Mouse (Mus musculus): Measurements from ENCODE around the gene Clca3a1. TPM values are rescaled to one million over a fixed set of nuclear protein-coding genes. Genes with fewer than 3 reads are reported as not detected.

The Clca3a1 gene
- polyA plus RNA-seq, 1 experiment from 2014 or later: 0.11 TPM

GRCm38 (mm10) chr3:144714606-144715005 lies 46.2 kb downstream of the Clca3a1 start:
- no peak for ATAC-seq (ENCODE audit: insufficient number of reproducible peaks, low FRiP score, low TSS enrichment, low read depth)
- H3K4me3 ChIP-seq (ENCODE audit: low read depth, low read length): no peak overlapping the region
- no peak for DNase-seq (ENCODE audit: low spot score)
- no peak overlapping the region for H3K9ac ChIP-seq (ENCODE audit: low read length)
- 0 out of 2 replicates have a peak, but pooled peaks cover 8% of the 10 kb centered on the region for H3K36me3 ChIP-seq (ENCODE audit: control insufficient read depth, insufficient read depth, low read length)
- H3K27me3 ChIP-seq (ENCODE audit: control insufficient read depth, insufficient read depth, low read length): no peaks in the 10 kb centered on the region
- H3K27ac ChIP-seq (replicated peaks; ENCODE audit: low read depth, low read length): no peak overlapping the region
- 94% methylated on average over 8 of the region's 8 CpGs for WGBS
- peaks cover 15% of the 10 kb centered on the region for H3K4me1 ChIP-seq (ENCODE audit: control insufficient read depth, insufficient read depth, low read length)
- no peak overlapping the region for H3K4me2 ChIP-seq (ENCODE audit: low read depth, severe bottlenecking)
- H3K9me3 ChIP-seq (ENCODE audit: control insufficient read depth, low read length): no peaks in the 10 kb centered on the region

DNA sequence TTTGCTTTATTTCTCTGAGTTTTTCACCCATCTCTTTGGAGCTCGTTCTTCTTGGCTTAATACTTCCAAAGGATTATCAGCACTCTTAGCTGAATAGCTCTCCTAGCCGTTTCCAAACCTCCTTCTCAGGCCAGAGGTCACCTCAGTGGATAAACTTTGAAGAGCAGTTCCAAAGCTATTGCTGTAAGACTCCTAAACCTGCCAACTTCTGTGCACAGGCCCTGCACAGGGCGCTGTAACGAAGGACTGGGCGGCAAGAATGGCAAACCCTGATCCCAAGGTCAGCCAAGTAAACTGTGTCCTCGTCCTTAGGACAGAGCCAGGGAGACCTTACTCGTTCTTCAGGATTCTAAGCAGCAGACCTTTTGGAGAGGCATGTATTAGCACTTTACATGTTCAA lies 46.7 kb downstream of the Clca3a1 start:
- Histone ChIP-seq H3K36me3 (ENCODE audit: control insufficient read depth, insufficient read depth, low read length) (peaks cover 10% of the 10 kb centered on the region; the same call in 1 of the 2 replicates), H3K4me1 (ENCODE audit: control insufficient read depth, insufficient read depth, low read length) (peaks cover 15% of the 10 kb centered on the region), H3K27ac (replicated peaks; ENCODE audit: low read depth, low read length) (no peak overlapping the region), H3K4me3 (ENCODE audit: low read depth, low read length) (no peak overlapping the region), H3K9ac (ENCODE audit: low read length) (no peak overlapping the region), H3K4me2 (ENCODE audit: low read depth, severe bottlenecking) (no peak overlapping the region), H3K27me3 (ENCODE audit: control insufficient read depth, insufficient read depth, low read length) (no peaks in the 10 kb centered on the region), H3K9me3 (ENCODE audit: control insufficient read depth, low read length) (no peaks in the 10 kb centered on the region)
- ATAC-seq (ENCODE audit: insufficient number of reproducible peaks, low FRiP score, low TSS enrichment, low read depth) (no peak), DNase-seq (ENCODE audit: low spot score) (no peak)
- WGBS: 64% methylated on average over 7 of the region's 7 CpGs

- Histone ChIP-seq H3K9ac (ENCODE audit: low read length) (no peak overlapping the region), H3K4me1 (ENCODE audit: control insufficient read depth, insufficient read depth, low read length) (0 out of 2 replicates have a peak, but pooled peaks cover 5% of the 10 kb centered on the region), H3K4me2 (ENCODE audit: low read depth, severe bottlenecking) (no peak overlapping the region), H3K4me3 (ENCODE audit: low read depth, low read length) (no peak overlapping the region), H3K9me3 (ENCODE audit: control insufficient read depth, low read length) (no peaks in the 10 kb centered on the region), H3K27ac (replicated peaks; ENCODE audit: low read depth, low read length) (no peak overlapping the region), H3K27me3 (ENCODE audit: control insufficient read depth, insufficient read depth, low read length) (no peaks in the 10 kb centered on the region), H3K36me3 (ENCODE audit: control insufficient read depth, insufficient read depth, low read length) (peaks cover 11% of the 10 kb centered on the region; the same call in 1 of the 2 replicates)
- 88% methylated on average over 6 of the region's 6 CpGs for WGBS
- ATAC-seq (ENCODE audit: insufficient number of reproducible peaks, low FRiP score, low TSS enrichment, low read depth) (no peak), DNase-seq (ENCODE audit: low spot score) (no peak)
Measured at GRCm38 (mm10) chr3:144711607-144712206, 49.1 kb downstream of the Clca3a1 start.

DNA sequence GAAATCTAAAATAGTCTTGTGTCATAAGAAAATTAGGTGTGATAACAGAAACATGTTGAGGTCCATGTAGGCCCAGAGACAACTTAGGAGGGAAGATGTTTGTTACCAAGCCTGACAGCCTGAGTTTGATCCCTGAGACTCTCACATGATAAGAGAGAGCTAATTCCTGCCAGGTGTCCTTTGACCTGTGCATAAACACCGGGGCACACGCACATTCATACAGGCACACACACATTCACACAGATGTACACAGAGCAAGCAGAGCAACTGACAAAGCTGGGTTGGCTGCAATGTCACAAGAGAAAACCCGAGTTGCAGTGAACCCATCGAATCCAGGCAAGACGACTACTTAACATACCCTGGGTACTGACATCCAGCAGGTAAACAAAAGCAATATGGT lies 52.2 kb downstream of the Clca3a1 start:
- H3K9ac ChIP-seq (ENCODE audit: low read length): no peak overlapping the region
- H3K4me3 ChIP-seq (ENCODE audit: low read depth, low read length): no peak overlapping the region
- DNase-seq (ENCODE audit: low spot score) (no peak), ATAC-seq (ENCODE audit: insufficient number of reproducible peaks, low FRiP score, low TSS enrichment, low read depth) (no peak)
- no peaks in the 10 kb centered on the region for H3K9me3 ChIP-seq (ENCODE audit: control insufficient read depth, low read length)
- peaks cover 14% of the 10 kb centered on the region; the same call in 1 of the 2 replicates for H3K36me3 ChIP-seq (ENCODE audit: control insufficient read depth, insufficient read depth, low read length)
- H3K4me1 ChIP-seq (ENCODE audit: control insufficient read depth, insufficient read depth, low read length): no peaks in the 10 kb centered on the region
- no peak overlapping the region for H3K4me2 ChIP-seq (ENCODE audit: low read depth, severe bottlenecking)
- no peak overlapping the region for H3K27ac ChIP-seq (replicated peaks; ENCODE audit: low read depth, low read length)
- WGBS: 86% methylated on average over 5 of the region's 5 CpGs
- H3K27me3 ChIP-seq (ENCODE audit: control insufficient read depth, insufficient read depth, low read length): no peaks in the 10 kb centered on the region

GRCm38 (mm10) chr3:144703959-144704358 lies 56.8 kb downstream of the Clca3a1 start:
- no peaks in the 10 kb centered on the region for H3K27me3 ChIP-seq (ENCODE audit: control insufficient read depth, insufficient read depth, low read length)
- DNase-seq (ENCODE audit: low spot score): no peak
- no peaks in the 10 kb centered on the region for H3K4me1 ChIP-seq (ENCODE audit: control insufficient read depth, insufficient read depth, low read length)
- no peak overlapping the region for H3K4me3 ChIP-seq (ENCODE audit: low read depth, low read length)
- peaks cover 7% of the 10 kb centered on the region; the same call in 1 of the 2 replicates for H3K36me3 ChIP-seq (ENCODE audit: control insufficient read depth, insufficient read depth, low read length)
- no peak overlapping the region for H3K27ac ChIP-seq (replicated peaks; ENCODE audit: low read depth, low read length)
- H3K9me3 ChIP-seq (ENCODE audit: control insufficient read depth, low read length): no peaks in the 10 kb centered on the region
- 95% methylated on average over 6 of the region's 6 CpGs for WGBS
- no peak overlapping the region for H3K4me2 ChIP-seq (ENCODE audit: low read depth, severe bottlenecking)
- H3K9ac ChIP-seq (ENCODE audit: low read length): no peak overlapping the region
- no peak for ATAC-seq (ENCODE audit: insufficient number of reproducible peaks, low FRiP score, low TSS enrichment, low read depth)

GRCm38 (mm10) chr3:144698790-144699433 lies 61.9 kb downstream of the Clca3a1 start:
- no peak overlapping the region for H3K4me2 ChIP-seq (ENCODE audit: low read depth, severe bottlenecking)
- no peaks in the 10 kb centered on the region for H3K9me3 ChIP-seq (ENCODE audit: control insufficient read depth, low read length)
- H3K36me3 ChIP-seq (ENCODE audit: control insufficient read depth, insufficient read depth, low read length): peaks cover 18% of the 10 kb centered on the region
- ATAC-seq (ENCODE audit: insufficient number of reproducible peaks, low FRiP score, low TSS enrichment, low read depth) (no peak), DNase-seq (ENCODE audit: low spot score) (no peak)
- 89% methylated on average over 5 of the region's 5 CpGs for WGBS
- no peak overlapping the region for H3K9ac ChIP-seq (ENCODE audit: low read length)
- no peak overlapping the region for H3K27ac ChIP-seq (replicated peaks; ENCODE audit: low read depth, low read length)
- H3K4me1 ChIP-seq (ENCODE audit: control insufficient read depth, insufficient read depth, low read length): no peaks in the 10 kb centered on the region
- no peaks in the 10 kb centered on the region for H3K27me3 ChIP-seq (ENCODE audit: control insufficient read depth, insufficient read depth, low read length)
- no peak overlapping the region for H3K4me3 ChIP-seq (ENCODE audit: low read depth, low read length)

DNA sequence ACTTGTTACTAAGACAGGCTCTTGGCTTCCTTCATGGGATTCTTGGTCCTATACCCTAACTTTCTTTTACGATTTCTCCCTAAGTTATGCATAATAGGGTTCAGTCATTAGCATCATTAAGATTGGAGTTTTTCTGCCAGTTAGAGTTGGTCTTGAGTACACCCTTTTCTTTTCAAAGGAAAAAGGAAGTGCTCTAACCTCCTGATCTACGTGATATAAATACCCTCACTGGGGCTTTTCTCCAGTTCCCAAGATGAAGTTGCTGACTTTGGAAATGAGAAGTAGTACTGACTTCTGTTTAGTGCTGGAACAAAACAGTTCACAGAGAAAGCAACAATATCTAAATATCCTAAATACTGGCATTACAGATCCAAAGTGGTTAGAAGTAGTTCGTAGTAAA lies 62.8 kb downstream of the Clca3a1 start:
- ATAC-seq (ENCODE audit: insufficient number of reproducible peaks, low FRiP score, low TSS enrichment, low read depth) (no peak), DNase-seq (ENCODE audit: low spot score) (no peak)
- Histone ChIP-seq H3K4me2 (ENCODE audit: low read depth, severe bottlenecking) (no peak overlapping the region), H3K27me3 (ENCODE audit: control insufficient read depth, insufficient read depth, low read length) (no peaks in the 10 kb centered on the region), H3K9ac (ENCODE audit: low read length) (no peak overlapping the region), H3K4me3 (ENCODE audit: low read depth, low read length) (no peak overlapping the region), H3K4me1 (ENCODE audit: control insufficient read depth, insufficient read depth, low read length) (no peaks in the 10 kb centered on the region), H3K27ac (replicated peaks; ENCODE audit: low read depth, low read length) (no peak overlapping the region), H3K9me3 (ENCODE audit: control insufficient read depth, low read length) (no peaks in the 10 kb centered on the region), H3K36me3 (ENCODE audit: control insufficient read depth, insufficient read depth, low read length) (peaks cover 18% of the 10 kb centered on the region)
- 89% methylated on average over 3 of the region's 3 CpGs for WGBS

GRCm38 (mm10) chr3:144697154-144697553 lies 63.6 kb downstream of the Clca3a1 start:
- Histone ChIP-seq H3K9ac (ENCODE audit: low read length) (no peak overlapping the region), H3K4me3 (ENCODE audit: low read depth, low read length) (no peak overlapping the region), H3K9me3 (ENCODE audit: control insufficient read depth, low read length) (no peaks in the 10 kb centered on the region), H3K36me3 (ENCODE audit: control insufficient read depth, insufficient read depth, low read length) (peaks cover 18% of the 10 kb centered on the region), H3K4me2 (ENCODE audit: low read depth, severe bottlenecking) (no peak overlapping the region), H3K27me3 (ENCODE audit: control insufficient read depth, insufficient read depth, low read length) (no peaks in the 10 kb centered on the region), H3K4me1 (ENCODE audit: control insufficient read depth, insufficient read depth, low read length) (no peaks in the 10 kb centered on the region), H3K27ac (replicated peaks; ENCODE audit: low read depth, low read length) (no peak overlapping the region)
- DNase-seq (ENCODE audit: low spot score) (no peak), ATAC-seq (ENCODE audit: insufficient number of reproducible peaks, low FRiP score, low TSS enrichment, low read depth) (no peak)
- 78% methylated on average over 5 of the region's 5 CpGs for whole genome bisulfite sequencing

Measured in limb, embryonic 11.5 days (tissue).